Mouse (Mus musculus): ENCODE results near the gene Eif4g3. TPM values are rescaled to one million over a fixed set of nuclear protein-coding genes. Genes with fewer than 3 reads are reported as not detected.
A peak's percentile ranks its signal among the peaks of the same experiment; 100 is the strongest.
"Not testable (repeated sequence)": the region's sequence is repeated elsewhere in the genome, so short reads cannot be mapped to it uniquely, and the experiment has no call there.

The Eif4g3 gene
- total RNA-seq, 2 experiments from 2014 or later, result 161 to 164 TPM

DNA sequence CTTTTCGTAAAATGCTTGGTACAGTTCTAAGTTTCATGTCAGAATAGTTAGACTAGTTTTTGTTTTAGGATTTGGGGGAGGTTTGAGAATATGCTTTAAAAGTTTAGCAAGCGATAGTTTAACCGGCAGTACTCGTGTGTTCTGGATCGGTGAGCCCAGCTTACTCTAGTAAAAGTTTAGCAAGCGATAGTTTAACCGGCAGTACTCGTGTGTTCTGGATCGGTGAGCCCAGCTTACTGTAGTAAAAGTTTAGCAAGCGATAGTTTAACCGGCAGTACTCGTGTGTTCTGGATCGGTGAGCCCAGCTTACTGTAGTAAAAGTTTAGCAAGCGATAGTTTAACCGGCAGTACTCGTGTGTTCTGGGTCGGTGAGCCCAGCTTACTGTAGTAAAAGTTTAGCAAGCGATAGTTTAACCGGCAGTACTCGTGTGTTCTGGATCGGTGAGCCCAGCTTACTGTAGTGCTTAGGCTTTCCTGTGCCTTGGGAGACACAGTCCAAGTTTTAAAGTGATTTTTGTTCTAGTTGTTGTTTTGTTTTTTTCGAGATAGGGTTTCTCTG is 64.5 kb downstream of the Eif4g3 start:
- not testable (repeated sequence) for DNase-seq (ENCODE audit: low spot score in 2 of 2)

DNA sequence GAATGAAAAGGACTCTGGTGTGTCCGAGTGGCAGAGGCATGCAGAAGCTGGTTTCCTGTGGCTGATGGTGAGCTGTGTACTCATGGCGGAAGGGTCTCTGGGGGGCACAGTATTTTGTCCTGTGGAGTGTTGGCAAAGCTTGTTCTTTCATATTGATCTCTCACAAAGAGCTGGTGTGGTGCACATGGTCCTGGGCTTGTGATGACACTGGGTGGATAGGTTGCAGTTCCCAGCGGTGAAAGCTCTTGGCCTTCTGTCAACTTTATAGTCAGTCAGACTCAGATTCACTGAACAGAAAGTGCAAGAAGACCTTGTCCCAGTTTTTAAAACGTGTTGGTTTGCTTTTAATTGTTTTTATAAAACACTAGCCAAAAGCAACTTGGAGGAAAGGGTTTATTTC is 68.3 kb downstream of the Eif4g3 start:
- DNase-seq (ENCODE audit: low spot score in 2 of 2), result no peak

DNA sequence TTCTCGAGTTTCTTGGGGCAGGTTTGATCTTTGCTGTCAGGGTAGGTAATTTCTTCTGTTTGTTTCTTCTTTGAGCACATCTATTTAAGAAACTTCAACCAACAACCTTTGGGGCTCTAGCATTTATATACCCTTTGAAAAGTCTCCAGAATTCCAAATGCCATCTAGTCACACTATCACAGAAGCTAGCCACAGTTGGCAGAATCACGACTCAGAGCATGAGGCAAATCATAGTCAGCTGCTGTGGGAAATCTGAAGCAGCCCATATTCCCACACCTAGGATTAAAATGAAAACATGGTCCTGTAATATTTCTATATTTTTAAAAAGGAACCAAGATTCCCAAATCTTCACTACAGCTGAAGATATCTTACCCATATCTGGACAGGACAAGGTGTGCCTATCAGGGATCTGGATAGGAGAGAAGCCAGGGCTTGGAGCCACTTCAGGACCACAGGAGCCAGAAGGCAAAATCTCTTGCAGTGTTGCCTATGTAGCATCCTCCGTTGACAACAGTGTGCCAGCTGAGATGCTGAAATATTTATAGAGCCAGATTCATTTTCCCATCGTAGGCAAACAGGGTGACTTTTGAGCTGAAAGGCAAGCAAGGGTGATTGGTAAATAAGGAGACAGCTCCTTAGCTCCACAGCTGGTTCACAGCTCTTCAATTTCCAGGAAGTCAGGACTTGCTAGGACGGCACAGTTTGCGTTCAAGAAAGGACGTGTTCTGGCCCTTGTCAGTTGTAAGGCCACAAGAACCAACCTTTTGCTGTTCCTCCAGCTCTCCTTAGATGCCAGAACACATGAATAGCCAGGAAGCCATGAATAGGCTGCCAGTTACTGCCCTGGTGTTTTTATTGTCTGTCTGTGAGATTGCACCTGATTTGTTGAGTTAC is 70.8 kb downstream of the Eif4g3 start:
- DNase-seq (ENCODE audit: low spot score in 2 of 2), result no peak

DNA sequence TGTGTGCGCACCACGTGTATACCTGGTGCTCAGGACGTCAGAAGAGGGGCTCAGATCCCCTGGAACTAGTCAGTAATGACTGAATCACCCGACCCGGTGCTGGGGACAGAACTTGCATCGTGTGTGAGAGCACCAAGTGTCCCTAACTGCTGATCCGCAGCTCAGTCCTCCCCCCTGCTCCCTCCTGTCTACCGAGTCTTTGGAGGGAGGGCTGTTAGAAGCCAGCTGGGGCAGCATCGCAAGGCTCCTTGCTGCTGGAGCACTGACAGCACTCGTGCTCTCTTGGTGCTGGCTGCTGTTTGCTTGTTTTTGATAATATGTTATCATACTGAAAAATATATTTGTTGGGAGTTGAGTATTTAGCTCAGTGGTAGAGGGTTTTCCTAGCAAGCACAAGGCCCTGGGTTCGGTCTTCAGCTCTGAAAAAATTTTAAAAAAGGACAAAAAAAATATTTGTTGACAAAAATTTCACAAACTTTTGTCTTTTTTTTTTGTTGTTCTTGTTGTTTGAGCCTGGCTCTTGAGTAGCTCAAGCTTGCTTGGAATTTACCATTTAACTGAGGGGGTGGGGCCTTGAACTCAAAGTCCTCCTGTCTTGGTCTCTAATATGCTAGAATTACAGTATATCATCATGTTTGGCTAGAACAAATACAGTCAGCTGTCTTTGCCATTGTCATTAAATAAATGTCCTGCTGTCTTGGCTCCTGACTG is 72.2 kb downstream of the Eif4g3 start:
- no peak for DNase-seq (ENCODE audit: low spot score in 2 of 2)

DNA sequence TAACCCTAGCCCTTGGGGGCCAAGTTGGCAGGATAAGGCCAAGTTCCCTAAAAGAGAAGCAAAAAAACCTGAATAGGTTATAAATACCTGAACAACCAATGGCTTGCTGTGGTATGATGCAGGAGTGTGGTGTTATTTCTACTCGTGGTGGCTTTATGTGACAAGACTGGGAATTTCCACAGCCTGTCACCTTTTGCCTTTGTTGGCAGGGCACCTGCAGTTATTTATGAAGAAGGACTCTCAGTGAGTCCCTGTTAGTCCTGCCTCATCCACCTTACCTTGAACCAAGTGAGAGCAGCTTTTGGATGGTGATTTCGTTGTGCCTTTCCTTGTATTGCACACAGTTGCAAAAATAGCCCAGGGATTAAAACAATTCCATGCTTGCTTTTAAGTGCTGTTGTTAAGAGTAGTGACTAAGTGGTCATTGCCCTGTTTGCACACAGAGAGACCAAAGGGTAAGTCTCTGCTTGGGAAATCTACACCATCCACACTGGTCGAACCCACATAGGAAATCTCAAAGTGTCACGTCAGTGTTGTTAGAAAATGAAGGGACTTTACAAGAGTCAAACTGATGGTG is 72.9 kb downstream of the Eif4g3 start:
- DNase-seq (ENCODE audit: low spot score in 2 of 2), result no peak

DNA sequence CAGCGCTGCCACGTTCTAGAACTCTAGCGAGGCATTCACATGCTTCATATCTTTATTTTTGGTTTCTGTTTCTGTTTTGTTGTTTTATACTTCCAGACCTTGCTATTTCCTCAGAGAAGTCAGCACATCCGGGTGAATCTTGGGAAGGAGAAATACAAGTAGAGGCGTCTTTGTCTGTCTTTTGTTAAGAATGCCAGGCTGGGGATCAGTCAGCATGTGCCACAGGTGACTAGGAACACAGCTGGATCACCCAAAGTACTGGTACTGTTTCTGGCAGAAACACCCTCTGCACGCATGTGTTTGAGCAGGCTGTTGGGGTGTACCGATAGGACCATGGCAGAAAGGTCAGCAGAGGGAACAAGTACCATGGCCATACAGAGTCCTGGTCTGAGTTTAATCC is 73.6 kb downstream of the Eif4g3 start:
- no peak for DNase-seq (ENCODE audit: low spot score in 2 of 2)

- no peak for DNase-seq (ENCODE audit: low spot score in 2 of 2)
Observed at GRCm38 (mm10) chr4:138067858-138068257, 75.0 kb downstream of the Eif4g3 start.

DNA sequence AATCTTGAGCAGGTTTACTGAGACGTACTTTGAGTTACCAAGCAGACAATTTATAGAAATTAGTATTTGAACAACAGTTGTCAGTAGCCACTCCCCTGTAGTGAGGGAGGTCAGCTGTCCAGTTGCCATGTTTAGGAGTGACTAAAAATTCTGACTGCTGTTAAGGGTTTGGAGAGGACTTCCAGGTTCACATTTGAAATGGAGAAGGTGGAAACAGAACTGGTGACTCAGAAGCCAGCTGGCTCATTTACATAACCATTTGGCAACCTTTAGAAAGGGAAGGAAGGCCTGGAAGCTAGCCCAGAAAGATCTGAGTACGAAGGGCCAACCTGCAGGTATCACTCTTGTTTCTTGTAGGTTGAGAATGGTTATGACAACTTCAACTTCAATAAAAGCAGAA is 75.8 kb downstream of the Eif4g3 start:
- DNase-seq (ENCODE audit: low spot score in 2 of 2), result no peak

DNA sequence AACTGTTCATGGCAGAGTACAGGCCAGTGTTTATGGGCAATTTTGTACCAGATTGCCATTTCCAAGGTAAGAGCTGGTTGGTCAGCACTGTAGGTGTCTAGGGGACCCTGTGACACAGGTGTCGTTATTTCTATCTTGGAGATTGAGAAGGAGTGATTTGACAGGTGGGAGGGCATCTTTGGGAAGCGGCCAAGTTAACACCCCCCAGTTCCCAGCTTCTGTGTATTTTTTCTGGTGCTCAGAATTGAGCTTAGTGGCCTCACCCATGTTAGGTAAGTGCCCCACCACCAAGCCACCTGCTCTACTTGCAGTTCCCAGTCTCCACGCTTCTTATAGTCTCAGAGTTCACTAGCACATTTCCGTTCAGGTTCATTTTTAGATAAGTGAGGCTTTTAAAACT is 76.5 kb downstream of the Eif4g3 start:
- DNase-seq (ENCODE audit: low spot score in 2 of 2), result no peak

DNA sequence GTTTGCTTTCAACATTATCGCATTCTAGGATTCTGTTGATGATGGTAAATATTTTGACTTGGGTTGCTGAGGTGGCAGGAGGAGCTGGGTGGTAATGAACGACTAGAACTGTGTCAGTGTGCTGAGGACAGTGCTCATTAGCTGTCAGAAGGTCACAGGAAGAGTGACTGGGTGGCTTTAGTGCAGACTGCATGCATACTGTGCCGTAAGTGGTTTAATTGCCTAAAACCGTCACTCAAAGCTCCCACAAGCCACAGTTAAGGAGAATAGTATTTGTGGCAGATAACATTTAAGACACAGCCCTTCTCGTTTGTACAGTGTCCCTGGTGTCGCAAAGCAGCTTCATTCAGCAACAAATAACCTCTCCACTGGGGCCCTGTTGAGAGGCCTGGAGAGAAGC is 78.7 kb downstream of the Eif4g3 start:
- DNase-seq (ENCODE audit: low spot score in 2 of 2), result no peak

DNA sequence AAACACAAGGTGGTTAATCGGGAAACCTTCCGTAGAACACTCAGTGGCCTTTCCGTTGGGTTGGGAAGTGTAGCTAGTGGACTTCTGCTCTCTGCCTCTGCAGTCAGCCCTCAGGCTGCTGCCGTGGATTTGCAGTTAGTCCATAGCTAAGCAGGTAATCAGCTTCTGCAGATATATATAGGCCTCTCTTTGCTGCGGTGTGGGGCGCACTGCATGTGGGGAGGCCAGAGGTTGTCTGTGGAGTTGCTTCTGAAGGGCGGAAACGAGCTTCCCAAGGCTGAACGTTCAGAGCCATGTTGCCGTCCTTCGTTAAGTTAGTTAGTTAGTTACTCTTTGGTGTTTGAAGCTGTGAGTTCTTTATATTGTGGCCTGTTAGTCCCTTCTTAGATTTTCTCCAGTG is 80.3 kb downstream of the Eif4g3 start:
- no peak for DNase-seq (ENCODE audit: low spot score in 2 of 2)

GRCm38 (mm10) chr4:138073531-138073930 is 80.7 kb downstream of the Eif4g3 start:
- no peak for DNase-seq (ENCODE audit: low spot score in 2 of 2)

DNA sequence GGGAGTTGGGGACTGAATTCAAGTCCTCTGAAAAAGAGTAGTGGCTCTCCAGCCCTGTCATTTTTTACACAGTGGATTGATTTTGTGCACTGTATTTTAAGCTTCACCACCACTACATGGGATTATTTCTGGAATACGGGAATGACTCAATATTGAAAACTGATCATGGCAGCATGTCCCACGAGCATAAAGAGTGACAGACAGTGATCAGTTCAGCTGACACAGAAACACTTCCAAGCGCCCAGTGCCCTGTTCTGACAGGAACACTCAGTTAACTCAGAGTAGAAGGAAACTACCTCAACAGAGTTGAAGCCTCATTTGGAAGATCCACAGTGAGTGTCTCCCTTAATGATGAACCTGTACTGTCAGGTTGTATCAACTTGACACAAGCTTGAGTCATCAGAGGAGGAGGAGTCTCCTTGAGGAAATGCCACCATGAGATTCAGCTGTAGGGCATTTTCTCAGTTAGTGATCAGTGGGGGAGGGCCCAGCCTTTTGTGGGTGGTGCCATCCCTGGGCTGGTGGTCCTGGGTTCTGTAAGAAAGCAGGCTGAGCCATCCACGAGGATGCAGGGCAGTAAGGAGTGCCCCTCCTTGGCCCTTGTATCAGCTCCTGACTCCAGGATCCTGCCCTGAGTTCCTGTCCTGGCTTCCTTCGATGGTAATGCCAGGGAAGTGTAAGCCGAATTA is 82.2 kb downstream of the Eif4g3 start:
- DNase-seq (ENCODE audit: low spot score in 2 of 2), result no peak

DNA sequence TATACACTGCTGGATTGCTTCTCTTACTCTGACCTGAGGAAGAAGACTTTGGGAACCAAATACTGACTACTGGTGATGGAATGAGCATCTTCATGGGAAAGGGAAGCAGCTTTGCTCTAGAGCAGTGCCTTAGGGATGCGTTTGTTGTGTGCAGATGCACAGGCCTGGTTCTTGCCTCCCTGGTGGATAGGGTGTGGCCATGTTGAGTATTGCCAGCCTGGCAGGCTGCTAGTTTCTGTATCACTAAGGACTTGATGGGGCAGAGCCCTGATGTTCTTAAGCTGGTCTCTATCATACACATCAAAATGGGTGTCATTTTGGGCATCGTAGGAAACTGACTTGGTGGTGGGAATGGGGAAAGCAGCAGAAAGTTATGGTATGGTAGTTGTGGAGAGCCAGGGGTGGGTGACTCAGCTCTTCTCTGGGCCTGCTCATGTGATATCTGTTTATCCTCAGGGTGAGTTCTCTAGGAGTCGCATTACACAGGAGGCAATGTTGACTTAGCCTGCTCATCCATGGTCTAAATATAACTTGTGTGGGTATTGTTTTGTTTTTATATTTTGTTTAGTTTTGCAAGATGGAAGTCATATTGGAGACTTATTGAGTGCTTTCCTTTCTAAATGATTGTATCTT is 85.0 kb downstream of the Eif4g3 start:
- DNase-seq (ENCODE audit: low spot score in 2 of 2), result no peak

DNA sequence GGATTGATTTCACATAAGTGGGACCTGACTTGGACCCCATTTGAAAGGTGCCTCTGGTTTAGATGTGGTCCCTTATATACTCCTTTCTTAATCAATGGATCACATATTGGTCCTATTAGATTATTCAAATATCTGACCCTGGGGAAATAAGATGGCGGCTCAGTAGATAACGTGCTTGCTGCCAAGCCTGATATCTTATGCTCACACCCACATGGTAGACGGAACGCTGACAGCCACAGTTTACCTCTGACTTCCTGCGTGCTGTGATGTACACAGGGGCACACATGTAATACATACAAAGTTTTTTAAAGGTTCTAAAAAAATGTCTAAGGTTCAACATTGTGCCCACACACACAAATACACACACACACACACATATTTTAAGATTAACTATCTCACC is 86.4 kb downstream of the Eif4g3 start:
- no peak for DNase-seq (ENCODE audit: low spot score in 2 of 2)

DNA sequence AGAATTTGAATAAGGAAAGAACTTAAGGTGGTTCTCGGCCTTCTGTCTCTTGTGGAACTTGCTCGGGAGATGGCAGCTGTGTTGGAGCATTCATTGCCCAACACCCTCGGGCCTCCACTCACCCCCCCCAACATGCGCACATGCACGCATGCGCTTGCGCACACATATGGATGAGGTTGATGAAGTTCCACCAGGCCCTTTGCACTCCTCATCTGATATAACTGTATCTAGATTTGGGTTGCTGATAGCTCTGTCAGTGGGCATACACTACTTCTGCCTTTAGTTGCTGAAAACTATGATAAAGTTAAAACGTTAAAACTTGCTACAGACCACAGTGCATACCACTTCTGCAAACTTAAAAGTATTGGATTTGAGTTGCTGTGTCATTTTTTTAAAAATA is 89.6 kb downstream of the Eif4g3 start:
- DNase-seq (ENCODE audit: low spot score in 2 of 2), result no peak

DNA sequence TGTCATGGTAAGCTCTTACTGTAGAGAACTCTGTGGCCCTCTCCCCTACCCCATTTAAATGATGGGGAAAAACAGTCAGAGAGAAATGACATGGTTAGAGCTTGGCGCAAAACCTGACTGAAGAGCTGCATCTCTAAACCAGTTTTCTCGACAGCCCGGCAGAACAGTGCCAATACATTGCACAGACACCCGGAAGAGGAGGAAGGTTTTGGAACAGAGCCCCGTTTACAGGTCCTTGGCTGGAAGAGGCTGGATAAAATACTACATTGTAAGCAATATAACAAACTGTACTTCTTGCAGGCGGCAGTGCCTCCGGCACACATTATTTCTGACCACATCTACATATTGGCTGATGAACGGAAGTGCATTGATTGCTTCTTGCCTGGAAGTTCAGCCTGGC is 91.3 kb downstream of the Eif4g3 start:
- DNase-seq (ENCODE audit: low spot score in 2 of 2), result no peak

GRCm38 (mm10) chr4:138084851-138085573 is 92.2 kb downstream of the Eif4g3 start:
- DNase-seq (ENCODE audit: low spot score in 2 of 2), result peak; percentile 38 to 44

GRCm38 (mm10) chr4:138086949-138087348 is 94.1 kb downstream of the Eif4g3 start:
- DNase-seq (ENCODE audit: low spot score in 2 of 2), result no peak

DNA sequence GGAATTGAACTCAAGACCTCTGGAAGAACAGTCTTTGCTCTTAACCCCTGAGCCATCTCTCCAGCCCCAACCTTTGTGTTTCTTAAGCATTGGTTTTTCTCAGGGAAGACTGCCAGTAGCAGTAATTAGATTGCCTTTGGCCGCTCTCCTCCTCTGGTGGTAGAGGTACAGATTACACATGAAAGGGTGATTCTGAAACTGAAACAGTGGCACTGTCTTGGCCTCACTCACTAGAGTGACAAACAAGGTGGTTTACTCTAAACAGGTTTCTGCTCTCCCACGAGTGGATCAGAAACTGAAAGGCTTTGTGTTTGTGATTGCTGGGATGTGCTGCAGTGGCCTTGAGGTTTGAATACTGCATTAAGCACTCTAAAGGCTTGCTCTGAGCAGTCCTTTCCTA is 96.7 kb downstream of the Eif4g3 start:
- no peak for DNase-seq (ENCODE audit: low spot score in 2 of 2)
